Mouse (Mus musculus) common myeloid progenitor, adult 5-6 weeks (primary cell): ENCODE measurements around the gene Sec23b. TPM values are rescaled to one million over a fixed set of nuclear protein-coding genes. Genes with fewer than 3 reads are reported as not detected.
A peak's percentile ranks its signal among the peaks of the same experiment; 100 is the strongest.

Experiments
- ATAC-seq: replicated peaks from 2 replicates; pipeline ENCODE4 v1.8.0; 2016; ENCODE audit warnings: low read depth, mild to moderate bottlenecking, moderate TSS enrichment, inconsistent platforms; ENCODE audit not compliant: poor library complexity, severe bottlenecking
- total RNA-seq: library from RNA; stranded (forward); fragments of 200-1000, 187-1606 nt; gene quantifications from 2 replicates; pipeline ENCODE4 v1.2.3, GENCODE M21; 2017

Sec23b gene
- total RNA-seq, 1 experiment from 2014 or later, result 72.4 TPM

GRCm38 (mm10) chr2:144599831-144600687 is 44.0 kb downstream of the Sec23b start, which contains the start of gene Dtd1:
Gene Dtd1 (plus strand): TSS chr2:144599897.
- peak; percentile 99 for ATAC-seq

DNA sequence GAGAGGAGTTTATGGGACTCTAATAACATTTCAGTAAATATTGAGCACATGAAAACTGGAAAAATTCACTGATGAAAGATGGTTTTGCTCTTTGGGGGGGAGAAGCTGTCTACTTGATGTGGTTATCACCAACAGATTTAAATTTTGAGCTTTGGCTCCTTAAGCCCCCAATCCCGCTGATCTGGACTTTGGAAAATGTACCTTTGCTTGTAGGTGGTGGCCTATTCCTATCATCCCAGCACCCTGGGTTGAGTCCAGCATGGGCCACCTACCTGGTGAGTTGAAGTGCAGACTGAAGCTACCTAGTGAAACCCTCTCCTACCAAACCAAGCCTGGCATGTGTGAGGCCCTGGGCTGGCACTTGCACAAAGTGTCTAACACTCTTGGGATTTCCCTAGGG is 45.5 kb downstream of the Sec23b start:
- ATAC-seq, result no peak

GRCm38 (mm10) chr2:144613956-144614355 is 57.9 kb downstream of the Sec23b start:
- ATAC-seq, result no peak

- peak; percentile 52; the same call in 1 of the 2 replicates for ATAC-seq
These were observed 61.2 kb downstream of the Sec23b start for GRCm38 (mm10) chr2:144617074-144617874.

GRCm38 (mm10) chr2:144621491-144621890 is 65.5 kb downstream of the Sec23b start:
- no peak for ATAC-seq

DNA sequence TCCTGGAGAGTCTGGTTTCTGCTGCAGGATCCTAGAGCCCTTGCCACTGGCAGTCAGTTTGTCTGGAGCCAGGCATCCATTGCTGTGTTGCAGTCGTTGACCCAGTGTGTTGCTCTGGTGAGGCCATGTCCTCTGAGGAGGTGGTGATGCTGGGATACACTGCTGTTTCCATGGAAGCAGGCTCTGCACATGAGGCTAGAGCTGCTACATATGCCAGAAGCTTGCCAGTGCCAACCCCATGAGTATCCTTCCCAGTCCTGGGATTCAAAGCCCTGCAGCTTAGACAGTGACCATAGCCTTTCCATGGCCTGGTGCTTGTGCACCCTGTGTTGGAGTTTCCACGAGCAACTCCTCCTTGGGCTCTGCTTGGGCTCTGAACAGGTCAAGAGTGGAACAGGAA is 77.5 kb downstream of the Sec23b start:
- ATAC-seq, result no peak

DNA sequence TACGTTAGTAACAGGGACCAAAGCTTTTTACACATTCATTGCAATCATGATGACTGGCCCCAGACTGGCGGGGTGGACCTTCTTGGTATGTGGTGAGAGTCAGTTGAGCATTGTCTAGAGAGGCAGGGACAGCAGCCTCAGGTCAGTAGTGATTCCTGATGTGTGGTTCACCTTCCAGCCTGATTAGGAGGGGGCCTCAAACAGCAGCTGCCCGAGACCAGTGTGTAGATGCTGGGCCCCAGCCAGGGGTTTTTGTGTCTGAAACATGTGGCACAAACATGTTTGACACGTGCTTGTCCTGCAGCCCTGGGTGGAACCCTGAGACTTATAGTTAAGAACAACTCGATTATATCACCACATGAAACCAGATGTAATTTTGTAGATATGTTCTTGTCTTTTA is 78.2 kb downstream of the Sec23b start:
- ATAC-seq, result no peak

- ATAC-seq, result no peak
These were observed 78.7 kb downstream of the Sec23b start for GRCm38 (mm10) chr2:144634729-144635128.

GRCm38 (mm10) chr2:144635644-144636320 is 79.8 kb downstream of the Sec23b start:
- peak; percentile 85 for ATAC-seq

DNA sequence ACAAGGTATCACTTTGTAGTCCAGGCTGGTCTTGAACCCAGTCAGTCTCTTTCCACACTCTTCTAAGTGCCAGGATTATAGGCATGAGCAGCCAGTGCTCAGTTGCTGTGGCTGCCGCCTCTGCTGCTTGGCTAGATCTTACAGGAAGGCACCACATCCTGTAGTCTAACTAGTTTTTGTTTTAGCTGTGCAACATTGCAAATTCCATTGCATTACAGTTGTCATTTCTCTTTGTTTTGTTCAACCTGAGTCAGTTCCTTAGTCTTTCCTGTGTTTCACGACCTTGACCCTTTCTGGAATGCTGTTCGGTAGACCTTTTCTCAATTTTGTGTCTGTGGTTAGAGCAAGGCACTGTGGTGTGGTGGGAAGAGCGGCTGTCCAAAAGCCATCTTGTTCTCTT is 81.2 kb downstream of the Sec23b start:
- ATAC-seq, result no peak

GRCm38 (mm10) chr2:144637671-144638395 is 81.8 kb downstream of the Sec23b start:
- no peak for ATAC-seq

DNA sequence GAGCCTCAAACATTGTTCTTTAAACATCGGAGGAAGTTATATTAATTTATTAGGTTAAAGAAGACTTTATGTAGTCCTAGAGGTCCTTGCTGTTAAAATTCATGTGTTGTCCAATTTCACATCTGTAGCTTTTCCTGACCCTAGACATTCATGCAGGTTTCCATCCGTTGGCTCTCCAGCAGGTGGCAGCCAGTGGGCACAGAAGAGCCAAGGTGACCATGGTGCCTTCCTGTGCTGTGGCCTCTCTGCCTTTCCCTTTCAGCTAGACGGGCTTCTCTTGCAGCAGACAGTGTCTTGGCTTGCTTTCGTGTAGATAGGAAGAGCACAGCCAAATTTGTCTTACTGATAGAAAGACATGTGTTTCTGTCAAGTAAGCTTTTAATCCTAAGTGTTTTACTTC is 82.7 kb downstream of the Sec23b start:
- ATAC-seq, result no peak

- ATAC-seq, result no peak
These were observed 84.1 kb downstream of the Sec23b start for GRCm38 (mm10) chr2:144640101-144640500.

Other genes with a start within 250 kb of the Sec23b start
- gene Ovol2, start 224.1 kb upstream of the Sec23b start, total RNA-seq, result not detected in 2 replicates
- 34.7 and 44.2 TPM in 2 replicates for gene Kat14, start 187.2 kb upstream of the Sec23b start, total RNA-seq
- gene Pet117, start 187.2 kb upstream of the Sec23b start, total RNA-seq, result 19.5 TPM in 1 of 2 replicates, not detected in the other
- gene Dzank1, start 28.8 kb upstream of the Sec23b start, total RNA-seq, result 0.05 TPM in 1 of 2 replicates, not detected in the other
- 33.2 and 33.8 TPM in 2 replicates for gene Polr3f, start 28.5 kb upstream of the Sec23b start, total RNA-seq
- 11.2 and 13.0 TPM in 2 replicates for gene Rbbp9, start 5.4 kb upstream of the Sec23b start, total RNA-seq
- 4.7 and 29.2 TPM in 2 replicates for gene Smim26, start 37.8 kb downstream of the Sec23b start, total RNA-seq
- gene Dtd1, start 43.7 kb downstream of the Sec23b start, total RNA-seq, result 54.3 and 56.6 TPM in 2 replicates